ENCODE assay signal across 32 mouse cellular contexts in the genomic region with DNA sequence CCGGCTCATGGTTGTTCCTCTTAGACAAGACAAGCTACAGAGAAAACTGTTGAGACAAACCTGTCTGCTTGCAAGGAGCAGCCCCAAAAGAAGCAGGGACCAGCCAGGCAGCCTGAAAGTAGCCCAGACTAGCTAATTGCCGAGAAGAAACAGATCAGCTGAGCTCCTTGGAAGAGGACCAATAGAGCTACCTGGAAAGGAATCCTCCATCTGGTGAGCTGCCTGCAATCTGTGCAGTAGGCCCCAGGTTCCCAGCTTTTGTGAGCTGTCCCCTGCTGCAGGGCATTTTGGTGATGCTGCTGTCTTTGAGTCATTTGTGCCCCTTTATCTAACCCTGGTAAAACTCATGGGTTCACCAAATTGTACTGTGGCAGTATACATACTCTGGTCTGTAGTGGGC. TPM values are rescaled to one million over a fixed set of nuclear protein-coding genes. Genes with fewer than 3 reads are reported as not detected.
A peak's percentile ranks its signal among the peaks of the same experiment; 100 is the strongest.
DNase-seq lines count a peak whose midpoint lies in the region; ATAC-seq and TF ChIP-seq lines count a peak whose summit lies in the region.
"Had no signal": no experiment of that assay in that cellular context is flagged by ENCODE, and none has a peak within 500 bp of the region (broad histone marks: within the 10 kb centered on the region; RNA-seq: fewer than 3 reads in every experiment).

No protein-coding gene starts in this region.

- no peaks in the 10 kb centered on the region for H3K4me1 ChIP-seq in hindbrain, postnatal 0 days (ENCODE audit: insufficient read depth, low read length)
- H3K4me1 ChIP-seq in hindbrain, embryonic 16.5 days (ENCODE audit: control insufficient read depth, insufficient read depth, low read depth, low read length) = no peaks in the 10 kb centered on the region
- H3K4me1 ChIP-seq in ES-Bruce4 (ENCODE audit: control insufficient read depth, insufficient read depth, low read length) = peaks cover 3% of the 10 kb centered on the region
- H3K4me1 ChIP-seq in hindbrain, embryonic 10.5 days (replicated peaks) = peaks cover 6% of the 10 kb centered on the region
- H3K4me1 ChIP-seq: embryonic facial prominence, embryonic 15.5 days; lung, embryonic 15.5 days; neural tube, embryonic 13.5 days had no signal

- TF ChIP-seq POLR2A in ES-Bruce4 (IDR thresholded peaks at IDR 0.05; ENCODE audit: insufficient read depth, low read length) = no peak
- no peak for TF ChIP-seq POLR2A in brain, embryonic 14.5 days (IDR thresholded peaks at IDR 0.05; ENCODE audit: borderline replicate concordance, extremely low read depth, insufficient read depth, insufficient read length, poor library complexity, severe bottlenecking)

- peak; percentile 42 for DNase-seq in hindbrain, postnatal 0 days (ENCODE audit: low spot score)
- DNase-seq in brain, embryonic 14.5 days (ENCODE audit: low read depth) = peak; percentile 46
- DNase-seq in cerebellum, adult 9-10 months = peak; percentile 78
- DNase-seq in hindbrain, embryonic 10.5 days (ENCODE audit: low spot score) = no peak
- no peak for DNase-seq in thymus, postnatal 4 days
- DNase-seq in adrenal gland, adult (ENCODE audit: inconsistent age in 2 of 2, low spot score in 1 of 2) = no peak
- DNase-seq: adrenal gland, postnatal 10 days; B cell, adult 2 months; heart, postnatal 4 days; kidney, postnatal 25 days; lung, postnatal 36 days; midbrain, embryonic 14.5 days had no signal

- TF ChIP-seq EP300 in ES-Bruce4 (IDR thresholded peaks at IDR 0.05; ENCODE audit: insufficient read depth, low read depth, low read length) = no peak

- no peaks in the 10 kb centered on the region for H3K36me3 ChIP-seq in hindbrain, postnatal 0 days (ENCODE audit: insufficient read depth, low read length)
- H3K36me3 ChIP-seq in hindbrain, embryonic 16.5 days (ENCODE audit: control insufficient read depth, insufficient read depth, low read length) = no peaks in the 10 kb centered on the region
- peaks cover 12% of the 10 kb centered on the region for H3K36me3 ChIP-seq in ES-Bruce4 (ENCODE audit: control insufficient read depth, insufficient read depth, low read length, poor library complexity, severe bottlenecking)
- H3K36me3 ChIP-seq in hindbrain, embryonic 10.5 days = no peaks in the 10 kb centered on the region
- H3K36me3 ChIP-seq: embryonic facial prominence, embryonic 15.5 days; liver, embryonic 15.5 days; lung, embryonic 15.5 days; neural tube, embryonic 13.5 days had no signal

- WGBS in hindbrain, postnatal 0 days = 73% methylated on average over 2 of the region's 2 CpGs
- WGBS in hindbrain, embryonic 16.5 days = 81% methylated on average over 2 of the region's 2 CpGs
- 88% methylated on average over 2 of the region's 2 CpGs for WGBS in hindbrain, embryonic 10.5 days

- no peak overlapping the region for H3K4me3 ChIP-seq in hindbrain, postnatal 0 days (ENCODE audit: low read length)
- no peak overlapping the region for H3K4me3 ChIP-seq in hindbrain, embryonic 16.5 days (ENCODE audit: low read length)
- H3K4me3 ChIP-seq in ES-Bruce4 (ENCODE audit: low read depth, low read length) = no peak overlapping the region
- no peak overlapping the region for H3K4me3 ChIP-seq in hindbrain, embryonic 10.5 days
- H3K4me3 ChIP-seq: embryonic facial prominence, embryonic 15.5 days; heart, embryonic 10.5 days; layer of hippocampus, adult 2 months; liver, embryonic 15.5 days; lung, embryonic 15.5 days; megakaryocyte, embryonic 14.5 days; neural tube, embryonic 13.5 days had no signal

- no peak for ATAC-seq in hindbrain, postnatal 0 days
- no peak for ATAC-seq in hindbrain, embryonic 16.5 days
- ATAC-seq: forebrain, embryonic 16.5 days; intestine, postnatal 0 days had no signal

- H3K4me2 ChIP-seq in hindbrain, postnatal 0 days (ENCODE audit: low read depth, low read length) = no peak overlapping the region
- no peak overlapping the region for H3K4me2 ChIP-seq in hindbrain, embryonic 16.5 days (ENCODE audit: low read length)
- H3K4me2 ChIP-seq: embryonic facial prominence, embryonic 15.5 days; liver, embryonic 15.5 days; lung, embryonic 15.5 days; neural tube, embryonic 13.5 days had no signal

- no peaks in the 10 kb centered on the region for H3K27me3 ChIP-seq in hindbrain, postnatal 0 days (ENCODE audit: insufficient read depth, low read length)
- H3K27me3 ChIP-seq in hindbrain, embryonic 16.5 days (replicated peaks; ENCODE audit: control insufficient read depth, insufficient read depth, low read length) = no peaks in the 10 kb centered on the region
- no peaks in the 10 kb centered on the region for H3K27me3 ChIP-seq in ES-Bruce4 (ENCODE audit: control insufficient read depth, insufficient read depth, low read length, poor library complexity, severe bottlenecking)
- H3K27me3 ChIP-seq in hindbrain, embryonic 10.5 days (ENCODE audit: insufficient read depth, poor library complexity, severe bottlenecking) = no peaks in the 10 kb centered on the region
- H3K27me3 ChIP-seq: CH12.LX; embryonic facial prominence, embryonic 15.5 days; liver, embryonic 15.5 days; lung, embryonic 15.5 days; neural tube, embryonic 13.5 days had no signal

- H3K27ac ChIP-seq in hindbrain, postnatal 0 days = no peak overlapping the region
- H3K27ac ChIP-seq in hindbrain, embryonic 16.5 days (ENCODE audit: low read depth, low read length) = no peak overlapping the region
- peak overlapping the region; percentile 39; the same call in 1 of the 2 replicates for H3K27ac ChIP-seq in ES-Bruce4 (ENCODE audit: insufficient read depth, low read length)
- H3K27ac ChIP-seq in hindbrain, embryonic 10.5 days = no peak overlapping the region
- H3K27ac ChIP-seq: embryonic facial prominence, embryonic 15.5 days; heart, embryonic 10.5 days; layer of hippocampus, adult 2 months; liver, embryonic 15.5 days; lung, embryonic 15.5 days; neural tube, embryonic 13.5 days; stomach, postnatal 0 days had no signal

- H3K9me3 ChIP-seq in hindbrain, postnatal 0 days (ENCODE audit: low read length) = no peaks in the 10 kb centered on the region
- no peaks in the 10 kb centered on the region for H3K9me3 ChIP-seq in hindbrain, embryonic 16.5 days (ENCODE audit: control insufficient read depth, low read length)
- no peaks in the 10 kb centered on the region for H3K9me3 ChIP-seq in ES-Bruce4 (replicated peaks; ENCODE audit: control insufficient read depth, insufficient read depth, low read length, poor library complexity, severe bottlenecking)
- no peaks in the 10 kb centered on the region for H3K9me3 ChIP-seq in hindbrain, embryonic 10.5 days
- H3K9me3 ChIP-seq: embryonic facial prominence, embryonic 15.5 days; heart, embryonic 10.5 days; liver, embryonic 15.5 days; lung, embryonic 15.5 days; neural tube, embryonic 13.5 days had no signal

- TF ChIP-seq CTCF in hindbrain, postnatal 0 days (IDR thresholded peaks at IDR 0.05; ENCODE audit: low read depth) = no peak
- TF ChIP-seq CTCF in ES-Bruce4 (IDR thresholded peaks at IDR 0.05; ENCODE audit: low read depth, low read length) = no peak
- no peak for TF ChIP-seq CTCF in brain, embryonic 14.5 days (IDR thresholded peaks at IDR 0.05; ENCODE audit: borderline replicate concordance, extremely low read depth, insufficient read depth, insufficient read length)

- H3K9ac ChIP-seq in hindbrain, postnatal 0 days (replicated peaks; ENCODE audit: low read length) = no peak overlapping the region
- no peak overlapping the region for H3K9ac ChIP-seq in hindbrain, embryonic 16.5 days (ENCODE audit: low read depth, low read length)
- H3K9ac ChIP-seq in ES-Bruce4 (ENCODE audit: low read depth, poor library complexity, severe bottlenecking) = no peak overlapping the region
- H3K9ac ChIP-seq: embryonic facial prominence, embryonic 15.5 days; liver, embryonic 15.5 days; lung, embryonic 15.5 days; neural tube, embryonic 13.5 days had no signal

RNA-seq across cellular contexts. Expression of a gene that starts 13.1 kb away (rescaled TPM):
- total RNA-seq in hindbrain, postnatal 0 days (2014; rRNA removed) = 25.7 and 27.8 TPM in 2 replicates
- polyA plus RNA-seq in hindbrain, postnatal 0 days (2015; fragmentation: Nextera tagmentation; extraction: Ambion mirVana) = 22.3 and 24.8 TPM in 2 replicates
- polyA plus RNA-seq in hindbrain, embryonic 16.5 days (2015; fragmentation: Nextera tagmentation; extraction: Ambion mirVana) = 28.1 and 31.9 TPM in 2 replicates
- polyA plus RNA-seq in ES-Bruce4 (2011; ENCODE audit: insufficient read depth, insufficient read length, low read depth, missing spikeins) = 74.6 and 81.9 TPM in 2 replicates
- 10.6 and 17.0 TPM in 2 replicates for polyA plus RNA-seq in brain, embryonic 14.5 days (2012; rRNA removed)
- 6.9 and 8.4 TPM in 2 replicates for polyA plus RNA-seq in hindbrain, embryonic 10.5 days (2016; fragmentation: Nextera tagmentation; extraction: Ambion mirVana)
- total RNA-seq: gastrocnemius, postnatal 4 days had no signal

RNA-seq across cellular contexts. Expression of a gene that starts 18.8 kb away (rescaled TPM):
- total RNA-seq in hindbrain, postnatal 0 days (2014; rRNA removed) = 0.37 TPM in 1 of 2 replicates, not detected in the other
- 0.57 and 1.3 TPM in 2 replicates for polyA plus RNA-seq in hindbrain, postnatal 0 days (2015; fragmentation: Nextera tagmentation; extraction: Ambion mirVana)
- 0.69 and 1.4 TPM in 2 replicates for polyA plus RNA-seq in hindbrain, embryonic 16.5 days (2015; fragmentation: Nextera tagmentation; extraction: Ambion mirVana)
- 165 and 181 TPM in 2 replicates for polyA plus RNA-seq in ES-Bruce4 (2011; ENCODE audit: insufficient read depth, insufficient read length, low read depth, missing spikeins)
- polyA plus RNA-seq in brain, embryonic 14.5 days (2012; rRNA removed) = 0.21 and 0.94 TPM in 2 replicates
- polyA plus RNA-seq in hindbrain, embryonic 10.5 days (2016; fragmentation: Nextera tagmentation; extraction: Ambion mirVana) = 0.62 and 0.75 TPM in 2 replicates
- total RNA-seq: layer of hippocampus, adult 2 months had no signal

RNA-seq across cellular contexts. Expression of a gene that starts 46.0 kb away (rescaled TPM):
- total RNA-seq in hindbrain, postnatal 0 days (2014; rRNA removed) = not detected in 2 replicates
- polyA plus RNA-seq in hindbrain, postnatal 0 days (2015; fragmentation: Nextera tagmentation; extraction: Ambion mirVana) = not detected in 2 replicates
- not detected in 2 replicates for polyA plus RNA-seq in hindbrain, embryonic 16.5 days (2015; fragmentation: Nextera tagmentation; extraction: Ambion mirVana)
- not detected in 2 replicates for polyA plus RNA-seq in ES-Bruce4 (2011; ENCODE audit: insufficient read depth, insufficient read length, low read depth, missing spikeins)
- not detected in 2 replicates for polyA plus RNA-seq in brain, embryonic 14.5 days (2012; rRNA removed)
- not detected in 2 replicates for polyA plus RNA-seq in hindbrain, embryonic 10.5 days (2016; fragmentation: Nextera tagmentation; extraction: Ambion mirVana)
- total RNA-seq: adrenal gland, postnatal 10 days; CH12.LX; common myeloid progenitor, adult 5-6 weeks; gastrocnemius, postnatal 4 days; heart, postnatal 4 days; layer of hippocampus, adult 2 months; left cerebral cortex, postnatal 14 days; MEL had no signal
- polyA plus RNA-seq: embryonic facial prominence, embryonic 15.5 days; forebrain, embryonic 16.5 days; heart, embryonic 10.5 days; heart, embryonic 16.5 days; intestine, postnatal 0 days; kidney, embryonic 14.5 days; limb, embryonic 14.5 days; liver, embryonic 15.5 days; lung, embryonic 15.5 days; midbrain, embryonic 14.5 days; neural tube, embryonic 13.5 days; stomach, postnatal 0 days had no signal

RNA-seq across cellular contexts. Expression of a gene that starts 57.5 kb away (rescaled TPM):
- 18.6 and 23.3 TPM in 2 replicates for total RNA-seq in hindbrain, postnatal 0 days (2014; rRNA removed)
- polyA plus RNA-seq in hindbrain, postnatal 0 days (2015; fragmentation: Nextera tagmentation; extraction: Ambion mirVana) = 21.4 and 22.8 TPM in 2 replicates
- polyA plus RNA-seq in hindbrain, embryonic 16.5 days (2015; fragmentation: Nextera tagmentation; extraction: Ambion mirVana) = 30.3 and 31.9 TPM in 2 replicates
- polyA plus RNA-seq in ES-Bruce4 (2011; ENCODE audit: insufficient read depth, insufficient read length, low read depth, missing spikeins) = 55.6 and 70.8 TPM in 2 replicates
- 34.5 and 35.4 TPM in 2 replicates for polyA plus RNA-seq in brain, embryonic 14.5 days (2012; rRNA removed)
- 37.4 and 44.0 TPM in 2 replicates for polyA plus RNA-seq in hindbrain, embryonic 10.5 days (2016; fragmentation: Nextera tagmentation; extraction: Ambion mirVana)

RNA-seq across cellular contexts. Expression of a gene that starts 57.5 kb away (rescaled TPM):
- 18.5 and 21.6 TPM in 2 replicates for total RNA-seq in hindbrain, postnatal 0 days (2014; rRNA removed)
- 41.7 and 45.0 TPM in 2 replicates for polyA plus RNA-seq in hindbrain, postnatal 0 days (2015; fragmentation: Nextera tagmentation; extraction: Ambion mirVana)
- polyA plus RNA-seq in hindbrain, embryonic 16.5 days (2015; fragmentation: Nextera tagmentation; extraction: Ambion mirVana) = 33.0 and 33.1 TPM in 2 replicates
- 347 and 360 TPM in 2 replicates for polyA plus RNA-seq in ES-Bruce4 (2011; ENCODE audit: insufficient read depth, insufficient read length, low read depth, missing spikeins)
- polyA plus RNA-seq in brain, embryonic 14.5 days (2012; rRNA removed) = 59.7 and 76.7 TPM in 2 replicates
- 43.5 and 63.0 TPM in 2 replicates for polyA plus RNA-seq in hindbrain, embryonic 10.5 days (2016; fragmentation: Nextera tagmentation; extraction: Ambion mirVana)

Comparison
In these comparisons a context has a peak if more than half of its experiments do, and no peak if none do; other contexts are left out.
1. DNase-seq: peak in hindbrain, postnatal 0 days (single experiment), brain, embryonic 14.5 days (single experiment) and cerebellum, adult 9-10 months (single experiment); none in hindbrain, embryonic 10.5 days (single experiment), thymus, postnatal 4 days (single experiment) and adrenal gland, adult (0 of 2).
2. RNA of a gene that starts 18.8 kb away (polyA plus RNA-seq): 165 to 181 TPM in ES-Bruce4; 0.69 to 1.4 TPM in hindbrain, embryonic 16.5 days, 0.57 to 1.3 TPM in hindbrain, postnatal 0 days, 0.21 to 0.94 TPM in brain, embryonic 14.5 days and 0.62 to 0.75 TPM in hindbrain, embryonic 10.5 days; every median in the first group is over 10 times any median in the second.